Mouse (Mus musculus) embryonic facial prominence, embryonic 13.5 days (tissue): ENCODE data around the gene Dlx2. TPM values are rescaled to one million over a fixed set of nuclear protein-coding genes. Genes with fewer than 3 reads are reported as not detected.

Experiments used
- ATAC-seq: fragments of 200-750 bp; cut with Nextera tagmentation; 2 replicates; pipeline ENCODE4 v1.8.0; 2017; ENCODE audit warnings: low read depth; ENCODE audit not compliant: insufficient number of reproducible peaks, insufficient read depth, low FRiP score, low TSS enrichment
- H3K27ac ChIP-seq: fragments of 300-500 bp; sonication (generic); 2 replicates; pipeline ENCODE4 v1.5.1; 2015; ENCODE audit warnings: moderate library complexity, mild to moderate bottlenecking, inconsistent platforms
- H3K27me3 ChIP-seq: fragments of 300-500 bp; sonication (generic); 2 replicates; pipeline ENCODE4 v1.6.1; 2015; ENCODE audit warnings: mild to moderate bottlenecking, inconsistent platforms
- H3K36me3 ChIP-seq: fragments of 300-500 bp; sonication (generic); 2 replicates; pipeline ENCODE4 v1.6.1; 2015; ENCODE audit warnings: mild to moderate bottlenecking, inconsistent platforms
- H3K4me1 ChIP-seq: fragments of 300-500 bp; sonication (generic); 2 replicates; pipeline ENCODE4 v1.6.1; 2015; ENCODE audit warnings: inconsistent platforms
- H3K4me2 ChIP-seq: fragments of 300-500 bp; sonication (generic); 2 replicates; pipeline ENCODE4 v1.6.1; 2015; ENCODE audit warnings: moderate library complexity, mild to moderate bottlenecking, inconsistent platforms
- H3K4me3 ChIP-seq: fragments of 300-500 bp; sonication (generic); 2 replicates; pipeline ENCODE4 v1.5.1; 2015; ENCODE audit warnings: mild to moderate bottlenecking, inconsistent platforms
- H3K9ac ChIP-seq: fragments of 300-500 bp; sonication (generic); 2 replicates; pipeline ENCODE4 v1.6.1; 2015; ENCODE audit warnings: mild to moderate bottlenecking, inconsistent platforms
- H3K9me3 ChIP-seq: fragments of 300-500 bp; sonication (generic); 2 replicates; pipeline ENCODE4 v1.6.1; 2016; ENCODE audit warnings: inconsistent platforms
- WGBS: fragments of 180-500 bp; shearing (Covaris S2); methylation state at CpG from one replicate; pipeline ENCODE4 v1.1.7; 2015; ENCODE audit warnings: mixed read lengths; 5-methylcytosine and 5-hydroxymethylcytosine counted together
- polyA plus RNA-seq: library from polyadenylated mRNA; unstranded; fragments of >200 nt; fragmentation: Nextera tagmentation; extraction: Ambion mirVana; gene quantifications from 2 replicates; pipeline ENCODE4 v1.2.1, GENCODE M21; 2015

The Dlx2 gene
- 7.8 and 10.0 TPM in 2 replicates for polyA plus RNA-seq

GRCm38 (mm10) chr2:71546640-71547071 lies at the start of gene Dlx2:
Gene Dlx2 (minus strand): TSS chr2:71546754.
- no peaks in the 10 kb centered on the region for H3K36me3 ChIP-seq
- peak; percentile 34; the same call in 1 of the 2 replicates for ATAC-seq
- peak within 1 kb of the TSS; percentile 97 for H3K4me2 ChIP-seq
- peak within 1 kb of the TSS; percentile 86 for H3K27ac ChIP-seq
- peak within 1 kb of the TSS; percentile 58 for H3K4me3 ChIP-seq
- no peaks in the 10 kb centered on the region for H3K9me3 ChIP-seq
- H3K27me3 ChIP-seq = peaks cover 87% of the 10 kb centered on the region
- WGBS = under 1% methylated on average over 37 of the region's 37 CpGs
- peaks cover 50% of the 10 kb centered on the region for H3K4me1 ChIP-seq
- H3K9ac ChIP-seq = peak within 1 kb of the TSS; percentile 79

- H3K36me3 ChIP-seq = no peaks in the 10 kb centered on the region
- no peak overlapping the region for H3K9ac ChIP-seq
- peaks cover 17% of the 10 kb centered on the region for H3K4me1 ChIP-seq
- peak overlapping the region; percentile 61 for H3K27ac ChIP-seq
- H3K4me3 ChIP-seq = no peak overlapping the region
- no peaks in the 10 kb centered on the region for H3K9me3 ChIP-seq
- H3K27me3 ChIP-seq = no peaks in the 10 kb centered on the region; the same call in 1 of the 2 replicates
- WGBS = 65% methylated on average over 7 of the region's 7 CpGs
- H3K4me2 ChIP-seq = 0 out of 2 replicates have a peak overlapping the region, but pooled peaks have one; percentile 12
- no peak for ATAC-seq
Measured at GRCm38 (mm10) chr2:71594466-71594865, 47.9 kb upstream of the Dlx2 start.

GRCm38 (mm10) chr2:71589114-71589513 lies 42.6 kb upstream of the Dlx2 start:
- Histone ChIP-seq H3K27ac (no peak overlapping the region), H3K36me3 (no peaks in the 10 kb centered on the region)
- 75% methylated on average over 9 of the region's 9 CpGs for WGBS

GRCm38 (mm10) chr2:71581488-71581887 lies 34.9 kb upstream of the Dlx2 start:
- peak overlapping the region; percentile 77; the same call in 1 of the 2 replicates for H3K9ac ChIP-seq
- 52% methylated on average over 5 of the region's 5 CpGs for WGBS

More at GRCm38 (mm10) chr2:71589114-71589513, 42.6 kb upstream of the Dlx2 start:
- Histone ChIP-seq H3K27me3 (no peaks in the 10 kb centered on the region), H3K4me1 (0 out of 2 replicates have a peak, but pooled peaks cover 3% of the 10 kb centered on the region), H3K4me2 (no peak overlapping the region), H3K9ac (no peak overlapping the region), H3K4me3 (no peak overlapping the region), H3K9me3 (no peaks in the 10 kb centered on the region)
- no peak for ATAC-seq

GRCm38 (mm10) chr2:71580632-71581466 lies 34.3 kb upstream of the Dlx2 start:
- Histone ChIP-seq H3K4me2 (peak overlapping the region; percentile 91), H3K27ac (no peak overlapping the region), H3K9ac (peak overlapping the region; percentile 77), H3K27me3 (peaks cover 4% of the 10 kb centered on the region), H3K4me3 (peak overlapping the region; percentile 59), H3K9me3 (no peaks in the 10 kb centered on the region), H3K36me3 (no peaks in the 10 kb centered on the region), H3K4me1 (peaks cover 6% of the 10 kb centered on the region; the same call in 1 of the 2 replicates)
- ATAC-seq = 0 out of 2 replicates have a peak, but pooled peaks have one; percentile 32
- 9% methylated on average over 50 of the region's 50 CpGs for WGBS

More at GRCm38 (mm10) chr2:71581488-71581887, 34.9 kb upstream of the Dlx2 start:
- peaks cover 6% of the 10 kb centered on the region; the same call in 1 of the 2 replicates for H3K4me1 ChIP-seq
- H3K36me3 ChIP-seq = no peaks in the 10 kb centered on the region
- H3K27ac ChIP-seq = no peak overlapping the region
- H3K27me3 ChIP-seq = peaks cover 4% of the 10 kb centered on the region
- H3K4me3 ChIP-seq = peak overlapping the region; percentile 59
- peak overlapping the region; percentile 91 for H3K4me2 ChIP-seq
- ATAC-seq = no peak
- H3K9me3 ChIP-seq = no peaks in the 10 kb centered on the region

- ATAC-seq = no peak
- Histone ChIP-seq H3K9me3 (no peaks in the 10 kb centered on the region), H3K9ac (no peak overlapping the region), H3K4me2 (no peak overlapping the region), H3K27ac (no peak overlapping the region), H3K27me3 (no peaks in the 10 kb centered on the region), H3K36me3 (no peaks in the 10 kb centered on the region), H3K4me1 (peaks cover 15% of the 10 kb centered on the region; the same call in 1 of the 2 replicates), H3K4me3 (no peak overlapping the region)
- 87% methylated on average over 2 of the region's 2 CpGs for WGBS
Measured at GRCm38 (mm10) chr2:71577059-71577458, 30.5 kb upstream of the Dlx2 start.

- Histone ChIP-seq H3K36me3 (no peaks in the 10 kb centered on the region), H3K4me3 (no peak overlapping the region), H3K4me1 (peaks cover 9% of the 10 kb centered on the region; the same call in 1 of the 2 replicates), H3K27me3 (no peaks in the 10 kb centered on the region), H3K4me2 (0 out of 2 replicates have a peak overlapping the region, but pooled peaks have one; percentile 32), H3K9ac (no peak overlapping the region), H3K9me3 (no peaks in the 10 kb centered on the region), H3K27ac (no peak overlapping the region)
- 16% methylated on average over 4 of the region's 4 CpGs for WGBS
- ATAC-seq = no peak
Measured at GRCm38 (mm10) chr2:71573736-71574135, 27.2 kb upstream of the Dlx2 start.

GRCm38 (mm10) chr2:71566466-71566865 lies 19.9 kb upstream of the Dlx2 start:
- WGBS = 79% methylated on average over 9 of the region's 9 CpGs
- Histone ChIP-seq H3K4me1 (no peaks in the 10 kb centered on the region), H3K36me3 (no peaks in the 10 kb centered on the region)

GRCm38 (mm10) chr2:71556071-71556470 lies 9.5 kb upstream of the Dlx2 start:
- H3K9me3 ChIP-seq = no peaks in the 10 kb centered on the region

More at GRCm38 (mm10) chr2:71566466-71566865, 19.9 kb upstream of the Dlx2 start:
- no peak for ATAC-seq
- Histone ChIP-seq H3K9me3 (no peaks in the 10 kb centered on the region), H3K4me2 (no peak overlapping the region), H3K9ac (no peak overlapping the region), H3K27me3 (no peaks in the 10 kb centered on the region), H3K27ac (no peak overlapping the region), H3K4me3 (no peak overlapping the region)

GRCm38 (mm10) chr2:71551704-71552103 lies 5.2 kb upstream of the Dlx2 start:
- peaks cover 11% of the 10 kb centered on the region; the same call in 1 of the 2 replicates for H3K4me1 ChIP-seq
- peak overlapping the region; percentile 22 for H3K4me3 ChIP-seq
- no peak overlapping the region for H3K9ac ChIP-seq
- ATAC-seq = no peak
- under 1% methylated on average over 18 of the region's 18 CpGs for WGBS
- H3K27me3 ChIP-seq = peaks cover 68% of the 10 kb centered on the region
- H3K9me3 ChIP-seq = no peaks in the 10 kb centered on the region
- peak overlapping the region; percentile 45 for H3K4me2 ChIP-seq
- no peak overlapping the region for H3K27ac ChIP-seq
- no peaks in the 10 kb centered on the region for H3K36me3 ChIP-seq

More at GRCm38 (mm10) chr2:71556071-71556470, 9.5 kb upstream of the Dlx2 start:
- no peak for ATAC-seq
- 64% methylated on average over 5 of the region's 5 CpGs for WGBS
- H3K4me2 ChIP-seq = no peak overlapping the region
- no peak overlapping the region for H3K4me3 ChIP-seq
- H3K4me1 ChIP-seq = peaks cover 7% of the 10 kb centered on the region; the same call in 1 of the 2 replicates
- no peak overlapping the region for H3K9ac ChIP-seq
- no peak overlapping the region for H3K27ac ChIP-seq
- H3K36me3 ChIP-seq = no peaks in the 10 kb centered on the region; the same call in 1 of the 2 replicates
- H3K27me3 ChIP-seq = peaks cover 31% of the 10 kb centered on the region

- H3K27ac ChIP-seq = no peak overlapping the region
- H3K36me3 ChIP-seq = no peaks in the 10 kb centered on the region
- H3K4me2 ChIP-seq = no peak overlapping the region
- 41% methylated on average over 3 of the region's 3 CpGs for WGBS
- no peak overlapping the region for H3K9ac ChIP-seq
- no peak for ATAC-seq
- peaks cover 23% of the 10 kb centered on the region for H3K4me1 ChIP-seq
- no peak overlapping the region for H3K4me3 ChIP-seq
- H3K27me3 ChIP-seq = peaks cover 81% of the 10 kb centered on the region
- no peaks in the 10 kb centered on the region for H3K9me3 ChIP-seq
Measured at GRCm38 (mm10) chr2:71550330-71550729, 3.8 kb upstream of the Dlx2 start.
